Mouse (Mus musculus) midbrain, embryonic 13.5 days (tissue): ENCODE measurements around the gene M1ap. TPM values are rescaled to one million over a fixed set of nuclear protein-coding genes. Genes with fewer than 3 reads are reported as not detected.

ENCODE experiments used
- ATAC-seq: fragments of 200-750 bp; cut with Nextera tagmentation; 2 replicates; pipeline ENCODE4 v1.8.0; 2017; ENCODE audit warnings: mild to moderate bottlenecking, moderate TSS enrichment, moderate library complexity
- H3K27ac ChIP-seq: fragments of 300-500 bp; sonication (generic); 2 replicates; pipeline ENCODE4 v1.5.1; 2015; ENCODE audit warnings: inconsistent platforms, mild to moderate bottlenecking, moderate library complexity
- H3K27me3 ChIP-seq: fragments of 300-500 bp; sonication (generic); 2 replicates; pipeline ENCODE4 v1.6.1; 2015; ENCODE audit warnings: mild to moderate bottlenecking, inconsistent platforms
- H3K36me3 ChIP-seq: fragments of 300-500 bp; sonication (generic); 2 replicates; pipeline ENCODE4 v1.6.1; 2015; ENCODE audit warnings: mild to moderate bottlenecking, inconsistent platforms
- H3K4me1 ChIP-seq: fragments of 300-500 bp; sonication (generic); replicated peaks from 2 replicates; pipeline ENCODE4 v1.6.1; 2015; ENCODE audit warnings: inconsistent platforms
- H3K4me2 ChIP-seq: fragments of 300-500 bp; sonication (generic); replicated peaks from 2 replicates; pipeline ENCODE4 v1.6.1; 2015; ENCODE audit warnings: moderate library complexity, mild to moderate bottlenecking, inconsistent platforms
- H3K4me3 ChIP-seq: fragments of 300-500 bp; sonication (generic); replicated peaks from 2 replicates; pipeline ENCODE4 v1.5.1; 2015; ENCODE audit warnings: mild to moderate bottlenecking, inconsistent platforms
- H3K9ac ChIP-seq: fragments of 300-500 bp; sonication (generic); replicated peaks from 2 replicates; pipeline ENCODE4 v1.6.1; 2015; ENCODE audit warnings: mild to moderate bottlenecking, inconsistent platforms
- H3K9me3 ChIP-seq: fragments of 300-500 bp; sonication (generic); 2 replicates; pipeline ENCODE4 v1.6.1; 2016; ENCODE audit warnings: mild to moderate bottlenecking, inconsistent platforms
- WGBS: fragments of 180-500 bp; shearing (Covaris S2); methylation state at CpG from one replicate; pipeline ENCODE4 v1.1.7; 2015; 5-methylcytosine and 5-hydroxymethylcytosine counted together
- polyA plus RNA-seq: library from polyadenylated mRNA; unstranded; fragments of >200 nt; fragmentation: Nextera tagmentation; extraction: Ambion mirVana; gene quantifications from 2 replicates; pipeline ENCODE4 v1.2.1, GENCODE M21; 2015

Gene M1ap
- polyA plus RNA-seq, 1 experiment from 2014 or later = not detected

GRCm38 (mm10) chr6:82998326-82998725, 51.6 kb downstream of the M1ap start:
- Histone ChIP-seq H3K9me3 (no peaks in the 10 kb centered on the region), H3K27ac (no peak overlapping the region), H3K36me3 (no peaks in the 10 kb centered on the region), H3K4me2 (no peak overlapping the region), H3K27me3 (peaks cover 9% of the 10 kb centered on the region), H3K9ac (no peak overlapping the region), H3K4me3 (no peak overlapping the region), H3K4me1 (peaks cover 9% of the 10 kb centered on the region; the same call in 1 of the 2 replicates)
- 70% methylated on average over 4 of the region's 4 CpGs for WGBS
- no peak for ATAC-seq

GRCm38 (mm10) chr6:82999986-83000385, 53.3 kb downstream of the M1ap start:
- H3K27me3 ChIP-seq = peaks cover 7% of the 10 kb centered on the region
- peaks cover 9% of the 10 kb centered on the region; the same call in 1 of the 2 replicates for H3K4me1 ChIP-seq
- H3K36me3 ChIP-seq = no peaks in the 10 kb centered on the region
- no peak overlapping the region for H3K27ac ChIP-seq
- ATAC-seq = no peak
- H3K4me2 ChIP-seq = no peak overlapping the region
- no peak overlapping the region for H3K9ac ChIP-seq
- no peaks in the 10 kb centered on the region for H3K9me3 ChIP-seq
- no peak overlapping the region for H3K4me3 ChIP-seq
- WGBS = 73% methylated on average over 8 of the region's 8 CpGs

GRCm38 (mm10) chr6:83003082-83003481, 56.4 kb downstream of the M1ap start:
- ATAC-seq = no peak
- Histone ChIP-seq H3K9me3 (no peaks in the 10 kb centered on the region), H3K36me3 (no peaks in the 10 kb centered on the region), H3K9ac (no peak overlapping the region), H3K4me3 (no peak overlapping the region), H3K27me3 (no peaks in the 10 kb centered on the region), H3K4me2 (no peak overlapping the region), H3K27ac (no peak overlapping the region), H3K4me1 (no peaks in the 10 kb centered on the region)
- WGBS = 96% methylated on average over 1 of the region's 1 CpGs

GRCm38 (mm10) chr6:83003850-83004249, 57.1 kb downstream of the M1ap start:
- no peak for ATAC-seq
- Histone ChIP-seq H3K27ac (no peak overlapping the region), H3K36me3 (no peaks in the 10 kb centered on the region), H3K4me2 (no peak overlapping the region), H3K4me3 (no peak overlapping the region), H3K9me3 (no peaks in the 10 kb centered on the region), H3K9ac (no peak overlapping the region), H3K27me3 (no peaks in the 10 kb centered on the region), H3K4me1 (no peaks in the 10 kb centered on the region)
- WGBS = 86% methylated on average over 5 of the region's 5 CpGs

- Histone ChIP-seq H3K9ac (no peak overlapping the region), H3K27me3 (no peaks in the 10 kb centered on the region), H3K4me1 (no peaks in the 10 kb centered on the region), H3K4me3 (no peak overlapping the region), H3K36me3 (no peaks in the 10 kb centered on the region), H3K27ac (no peak overlapping the region), H3K9me3 (no peaks in the 10 kb centered on the region), H3K4me2 (no peak overlapping the region)
- WGBS = 74% methylated on average over 2 of the region's 2 CpGs
- ATAC-seq = no peak
Observed at GRCm38 (mm10) chr6:83004309-83004708, 57.6 kb downstream of the M1ap start.

- no peak overlapping the region for H3K4me3 ChIP-seq
- no peak overlapping the region for H3K27ac ChIP-seq
- ATAC-seq = no peak
- 64% methylated on average over 7 of the region's 7 CpGs for WGBS
- no peak overlapping the region for H3K4me2 ChIP-seq
- no peaks in the 10 kb centered on the region for H3K9me3 ChIP-seq
- H3K27me3 ChIP-seq = no peaks in the 10 kb centered on the region
- no peak overlapping the region for H3K9ac ChIP-seq
- no peaks in the 10 kb centered on the region for H3K36me3 ChIP-seq
- no peaks in the 10 kb centered on the region for H3K4me1 ChIP-seq
Observed at GRCm38 (mm10) chr6:83004872-83005271, 58.2 kb downstream of the M1ap start.

- Histone ChIP-seq H3K9ac (no peak overlapping the region), H3K27me3 (no peaks in the 10 kb centered on the region), H3K4me2 (no peak overlapping the region), H3K4me1 (no peaks in the 10 kb centered on the region), H3K4me3 (no peak overlapping the region), H3K9me3 (no peaks in the 10 kb centered on the region), H3K36me3 (no peaks in the 10 kb centered on the region), H3K27ac (no peak overlapping the region)
- no peak for ATAC-seq
- WGBS = 88% methylated on average over 10 of the region's 10 CpGs
Observed at GRCm38 (mm10) chr6:83005444-83006011, 58.8 kb downstream of the M1ap start.

- H3K27me3 ChIP-seq = no peaks in the 10 kb centered on the region
- no peak overlapping the region for H3K4me3 ChIP-seq
- no peak overlapping the region for H3K4me2 ChIP-seq
- H3K9ac ChIP-seq = no peak overlapping the region
- WGBS = 91% methylated on average over 6 of the region's 6 CpGs
- no peaks in the 10 kb centered on the region for H3K9me3 ChIP-seq
- ATAC-seq = no peak
- no peak overlapping the region for H3K27ac ChIP-seq
- no peaks in the 10 kb centered on the region for H3K36me3 ChIP-seq
- no peaks in the 10 kb centered on the region for H3K4me1 ChIP-seq
Observed at GRCm38 (mm10) chr6:83006114-83006513, 59.4 kb downstream of the M1ap start.

GRCm38 (mm10) chr6:83008659-83009058, 62.0 kb downstream of the M1ap start:
- 73% methylated on average over 3 of the region's 3 CpGs for WGBS
- Histone ChIP-seq H3K27ac (no peak overlapping the region), H3K4me2 (no peak overlapping the region), H3K36me3 (no peaks in the 10 kb centered on the region), H3K9me3 (no peaks in the 10 kb centered on the region), H3K9ac (no peak overlapping the region), H3K4me3 (no peak overlapping the region), H3K4me1 (no peaks in the 10 kb centered on the region), H3K27me3 (no peaks in the 10 kb centered on the region)
- ATAC-seq = no peak

- H3K4me3 ChIP-seq = no peak overlapping the region
- no peak overlapping the region for H3K4me2 ChIP-seq
- no peak for ATAC-seq
- WGBS = 81% methylated on average over 7 of the region's 7 CpGs
- no peaks in the 10 kb centered on the region for H3K27me3 ChIP-seq
- no peaks in the 10 kb centered on the region for H3K4me1 ChIP-seq
- no peaks in the 10 kb centered on the region for H3K9me3 ChIP-seq
- H3K9ac ChIP-seq = no peak overlapping the region
- H3K36me3 ChIP-seq = no peaks in the 10 kb centered on the region
- no peak overlapping the region for H3K27ac ChIP-seq
Observed at GRCm38 (mm10) chr6:83010010-83010409, 63.3 kb downstream of the M1ap start.

GRCm38 (mm10) chr6:83011255-83011654, 64.6 kb downstream of the M1ap start:
- no peak overlapping the region for H3K9ac ChIP-seq
- no peaks in the 10 kb centered on the region for H3K4me1 ChIP-seq
- no peak for ATAC-seq
- 84% methylated on average over 7 of the region's 7 CpGs for WGBS
- H3K4me3 ChIP-seq = no peak overlapping the region
- H3K27ac ChIP-seq = no peak overlapping the region
- no peaks in the 10 kb centered on the region for H3K9me3 ChIP-seq
- H3K36me3 ChIP-seq = no peaks in the 10 kb centered on the region
- H3K4me2 ChIP-seq = no peak overlapping the region
- H3K27me3 ChIP-seq = no peaks in the 10 kb centered on the region

GRCm38 (mm10) chr6:83011756-83012155, 65.1 kb downstream of the M1ap start:
- Histone ChIP-seq H3K9me3 (no peaks in the 10 kb centered on the region), H3K27me3 (no peaks in the 10 kb centered on the region), H3K36me3 (no peaks in the 10 kb centered on the region), H3K27ac (no peak overlapping the region), H3K9ac (no peak overlapping the region), H3K4me1 (no peaks in the 10 kb centered on the region), H3K4me2 (no peak overlapping the region), H3K4me3 (no peak overlapping the region)
- ATAC-seq = no peak
- 78% methylated on average over 6 of the region's 6 CpGs for WGBS

GRCm38 (mm10) chr6:83013444-83013843, 66.7 kb downstream of the M1ap start:
- Histone ChIP-seq H3K4me3 (no peak overlapping the region), H3K36me3 (no peaks in the 10 kb centered on the region), H3K9ac (no peak overlapping the region), H3K9me3 (no peaks in the 10 kb centered on the region), H3K4me1 (no peaks in the 10 kb centered on the region), H3K27ac (no peak overlapping the region), H3K27me3 (no peaks in the 10 kb centered on the region), H3K4me2 (no peak overlapping the region)
- WGBS = 70% methylated on average over 5 of the region's 5 CpGs
- ATAC-seq = no peak
